Mouse (Mus musculus): ENCODE measurements at regions not wholly inside any gene's neighbourhood (a gene's known extent, or its start where the extent isn't known, plus 50 kb on each side); places are given as distances from the start of the nearest gene placed in this dataset.

- DNase-seq (ENCODE audit: low read depth, low spot score): no peak
Measured at GRCm38 (mm10) chr4:12421628-12422319, 250.0 kb upstream of the Fam92a start.

GRCm38 (mm10) chr4:12418086-12418485 is 246.3 kb upstream of the Fam92a start:
- no peak for DNase-seq (ENCODE audit: low read depth, low spot score)

GRCm38 (mm10) chr4:12395344-12395743 is 223.5 kb upstream of the Fam92a start:
- DNase-seq (ENCODE audit: low read depth, low spot score): no peak

- DNase-seq (ENCODE audit: low read depth, low spot score): no peak
Measured at GRCm38 (mm10) chr4:12376797-12377570, 205.2 kb upstream of the Fam92a start.

GRCm38 (mm10) chr4:12369551-12369950 is 197.7 kb upstream of the Fam92a start:
- no peak for DNase-seq (ENCODE audit: low read depth, low spot score)

GRCm38 (mm10) chr4:12356992-12357634 is 185.3 kb upstream of the Fam92a start:
- no peak for DNase-seq (ENCODE audit: low read depth, low spot score)

GRCm38 (mm10) chr4:12353337-12353856 is 181.6 kb upstream of the Fam92a start:
- DNase-seq (ENCODE audit: low read depth, low spot score): no peak

- no peak for DNase-seq (ENCODE audit: low read depth, low spot score)
Measured at GRCm38 (mm10) chr4:12339236-12339635, 167.4 kb upstream of the Fam92a start.

GRCm38 (mm10) chr4:12334832-12335587 is 163.2 kb upstream of the Fam92a start:
- DNase-seq (ENCODE audit: low read depth, low spot score): no peak

- no peak for DNase-seq (ENCODE audit: low read depth, low spot score)
Measured at GRCm38 (mm10) chr4:12334429-12334828, 162.6 kb upstream of the Fam92a start.

GRCm38 (mm10) chr4:12316024-12316423 is 144.2 kb upstream of the Fam92a start:
- no peak for DNase-seq (ENCODE audit: low read depth, low spot score)

- no peak for DNase-seq (ENCODE audit: low read depth, low spot score)
Measured at GRCm38 (mm10) chr4:12308332-12308731, 136.5 kb upstream of the Fam92a start.

GRCm38 (mm10) chr4:12306618-12307565 is 135.1 kb upstream of the Fam92a start:
- DNase-seq (ENCODE audit: low read depth, low spot score): no peak

- no peak for DNase-seq (ENCODE audit: low read depth, low spot score)
Measured at GRCm38 (mm10) chr4:12287079-12287686, 115.4 kb upstream of the Fam92a start.

- no peak for DNase-seq (ENCODE audit: low read depth, low spot score)
Measured at GRCm38 (mm10) chr4:12286391-12286790, 114.6 kb upstream of the Fam92a start.

- DNase-seq (ENCODE audit: low read depth, low spot score): no peak
Measured at GRCm38 (mm10) chr4:12285983-12286382, 114.2 kb upstream of the Fam92a start.

GRCm38 (mm10) chr4:12277949-12278348 is 106.1 kb upstream of the Fam92a start:
- no peak for DNase-seq (ENCODE audit: low read depth, low spot score)

GRCm38 (mm10) chr4:12273369-12273768 is 101.6 kb upstream of the Fam92a start:
- no peak for DNase-seq (ENCODE audit: low read depth, low spot score)

- DNase-seq (ENCODE audit: low read depth, low spot score): no peak
Measured at GRCm38 (mm10) chr4:12272914-12273313, 101.1 kb upstream of the Fam92a start.

GRCm38 (mm10) chr4:12272378-12272777 is 100.6 kb upstream of the Fam92a start:
- no peak for DNase-seq (ENCODE audit: low read depth, low spot score)
